Mouse (Mus musculus) fat pad, adult 2 months (tissue): ENCODE results near the gene Upk2.

Experiments
- DNase-seq: peaks from one replicate; pipeline ENCODE4 v3.0.0-alpha.2; 2011; ENCODE audit warnings: low read depth, low spot score; ENCODE audit errors: extremely low read depth

Upk2 gene

GRCm38 (mm10) chr9:44488855-44489381 is 34.1 kb upstream of the Upk2 start:
- peak; percentile 88 for DNase-seq

- no peak for DNase-seq
Measured at GRCm38 (mm10) chr9:44488416-44488815, 33.6 kb upstream of the Upk2 start.

GRCm38 (mm10) chr9:44487441-44487840 is 32.7 kb upstream of the Upk2 start:
- DNase-seq: no peak

GRCm38 (mm10) chr9:44486741-44487421 is 32.1 kb upstream of the Upk2 start:
- no peak for DNase-seq

GRCm38 (mm10) chr9:44486335-44486734 is 31.6 kb upstream of the Upk2 start:
- no peak for DNase-seq

GRCm38 (mm10) chr9:44485516-44486161 is 30.9 kb upstream of the Upk2 start:
- peak; percentile 87 for DNase-seq

- no peak for DNase-seq
Measured at GRCm38 (mm10) chr9:44485105-44485515, 30.3 kb upstream of the Upk2 start.

- DNase-seq: no peak
Measured at GRCm38 (mm10) chr9:44484311-44485104, 29.7 kb upstream of the Upk2 start.

GRCm38 (mm10) chr9:44483510-44484044 is 28.8 kb upstream of the Upk2 start:
- no peak for DNase-seq

- no peak for DNase-seq
Measured at GRCm38 (mm10) chr9:44483041-44483509, 28.3 kb upstream of the Upk2 start.

GRCm38 (mm10) chr9:44482552-44482951 is 27.8 kb upstream of the Upk2 start, which contains the start of gene Bcl9l:
TSS of gene Bcl9l (plus strand) at chr9:44482825.
- DNase-seq: no peak

- DNase-seq: no peak
Measured at GRCm38 (mm10) chr9:44482112-44482511, 27.3 kb upstream of the Upk2 start.

- no peak for DNase-seq
Measured at GRCm38 (mm10) chr9:44479628-44480428, 25.1 kb upstream of the Upk2 start.

- no peak for DNase-seq
Measured at GRCm38 (mm10) chr9:44478959-44479605, 24.3 kb upstream of the Upk2 start.

- no peak for DNase-seq
Measured at GRCm38 (mm10) chr9:44478229-44478921, 23.6 kb upstream of the Upk2 start.

GRCm38 (mm10) chr9:44477339-44478228 is 22.8 kb upstream of the Upk2 start:
- no peak for DNase-seq

GRCm38 (mm10) chr9:44475936-44476335 is 21.2 kb upstream of the Upk2 start:
- DNase-seq: no peak

- DNase-seq: no peak
Measured at GRCm38 (mm10) chr9:44474327-44474726, 19.6 kb upstream of the Upk2 start.
